Mouse (Mus musculus): ENCODE results near the gene Lhfpl2. TPM values are rescaled to one million over a fixed set of nuclear protein-coding genes. Genes with fewer than 3 reads are reported as not detected.

Gene Lhfpl2
- polyA plus RNA-seq, 2 experiments from 2014 or later = 0.08 TPM; not detected in 1

GRCm38 (mm10) chr13:94098369-94099084 lies 40.9 kb downstream of the Lhfpl2 start:
- no peak for ATAC-seq

DNA sequence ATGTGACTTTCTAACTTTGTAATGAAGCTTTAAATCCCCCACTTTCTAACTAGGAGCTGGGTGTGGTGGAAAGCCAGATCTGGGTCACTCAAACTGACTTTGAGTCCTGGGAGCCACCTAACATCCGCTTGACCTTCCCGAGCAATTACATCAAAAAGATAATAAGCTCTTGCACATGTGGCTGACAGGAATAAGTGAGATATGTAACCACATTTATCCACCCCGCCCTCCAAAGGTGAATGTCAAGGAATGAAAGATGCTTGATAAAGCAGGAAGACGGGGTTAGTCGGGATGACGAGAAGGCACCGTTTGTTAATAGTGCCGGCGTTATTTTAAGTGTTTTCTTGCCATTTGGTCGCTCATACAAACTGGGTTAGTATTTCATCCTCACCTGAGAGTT lies 41.5 kb downstream of the Lhfpl2 start:
- no peak for ATAC-seq

GRCm38 (mm10) chr13:94100361-94100760 lies 42.8 kb downstream of the Lhfpl2 start:
- no peak for ATAC-seq

DNA sequence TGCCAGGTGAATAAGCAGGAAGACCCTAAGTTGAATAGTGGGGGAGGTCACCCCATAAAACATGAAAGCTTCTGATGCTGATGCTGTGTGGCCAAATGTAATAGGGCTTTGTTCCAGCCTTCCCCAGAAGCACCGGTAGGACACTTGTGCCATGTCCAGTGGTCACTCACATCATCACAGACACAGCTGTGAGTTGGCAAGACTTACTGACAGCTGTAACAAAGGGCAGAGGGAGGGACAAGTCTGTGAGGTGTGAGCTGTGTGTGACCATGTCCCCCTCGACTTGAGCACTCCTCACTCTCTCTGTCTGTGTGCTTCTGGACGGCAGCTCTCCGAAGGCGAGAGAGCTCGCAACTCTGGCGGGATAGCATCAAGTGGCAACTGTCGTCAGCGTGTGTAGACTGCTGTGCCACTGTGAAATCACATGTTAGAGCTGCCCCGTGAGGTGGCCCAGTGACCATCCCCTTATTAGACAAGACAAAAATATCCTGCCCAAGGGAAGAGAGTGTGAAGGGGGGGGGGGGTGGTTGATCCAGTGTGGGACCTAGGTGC lies 43.5 kb downstream of the Lhfpl2 start:
- no peak for ATAC-seq

DNA sequence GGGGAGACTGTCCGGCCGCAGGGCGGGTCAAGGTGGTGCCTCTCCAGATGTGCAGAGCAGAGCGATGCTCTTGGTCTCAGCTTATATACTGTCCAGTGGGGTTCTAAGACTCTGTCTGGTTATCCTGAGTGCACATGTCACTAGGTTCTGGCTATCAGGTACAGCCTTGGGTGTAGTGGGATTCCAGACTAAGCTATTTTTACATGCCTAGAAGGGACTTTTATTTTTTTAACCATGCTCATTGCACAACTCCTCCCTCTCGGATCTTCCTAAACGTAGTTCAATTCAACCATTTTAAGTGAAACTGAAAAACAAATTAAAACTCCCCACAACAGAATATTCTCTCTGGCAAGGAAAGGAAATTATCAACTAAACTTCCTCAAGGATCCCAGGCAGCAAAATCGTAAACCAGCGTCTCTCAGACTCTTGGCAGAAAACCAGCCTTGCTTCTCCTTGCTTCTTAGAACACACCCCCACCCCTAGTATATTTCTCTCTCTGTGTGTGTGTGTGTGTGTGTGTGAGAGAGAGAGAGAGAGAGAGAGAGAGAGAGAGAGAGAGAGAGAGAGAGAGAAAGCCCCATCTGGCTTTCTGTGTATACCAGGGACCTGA lies 47.4 kb downstream of the Lhfpl2 start:
- ATAC-seq = no peak

DNA sequence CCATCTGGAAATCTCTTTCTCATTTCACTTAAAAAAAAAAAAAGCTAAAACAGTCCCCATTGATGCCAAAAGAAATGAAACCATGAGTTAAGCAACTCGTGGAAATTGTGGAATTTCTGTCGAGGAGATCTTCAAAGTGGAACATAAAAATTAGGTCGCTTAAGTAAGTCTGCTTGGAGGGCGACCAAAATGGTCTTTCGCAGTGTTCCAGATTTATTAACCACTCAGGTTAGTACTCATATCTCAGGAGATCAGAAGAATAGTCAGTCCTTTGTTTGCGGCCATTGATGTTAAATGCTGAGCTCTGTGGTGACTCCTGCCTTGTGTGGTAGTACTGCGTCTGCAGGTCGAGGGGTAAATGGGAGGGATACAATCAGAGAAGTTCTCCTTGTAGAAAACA lies 48.8 kb downstream of the Lhfpl2 start:
- no peak for ATAC-seq

DNA sequence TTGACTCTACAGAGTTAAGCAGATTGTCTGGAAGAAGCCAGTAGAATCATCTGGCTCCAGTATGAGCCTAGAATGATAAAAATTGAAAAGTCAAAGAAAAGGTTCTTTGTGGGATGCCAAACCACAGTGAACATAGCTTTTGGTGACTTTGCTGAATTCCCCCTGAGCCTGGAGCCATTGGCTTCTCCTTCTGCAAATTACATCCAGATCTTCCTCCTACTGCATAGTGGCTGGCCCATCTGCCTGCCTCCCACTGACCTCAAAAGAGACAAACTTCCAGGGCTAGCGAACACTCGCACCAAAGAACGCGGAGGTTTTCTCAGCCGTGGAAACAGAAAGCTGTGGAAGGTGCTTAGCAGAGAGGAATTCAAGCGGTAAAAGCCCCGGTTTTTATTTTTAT lies 49.4 kb downstream of the Lhfpl2 start:
- ATAC-seq = no peak

DNA sequence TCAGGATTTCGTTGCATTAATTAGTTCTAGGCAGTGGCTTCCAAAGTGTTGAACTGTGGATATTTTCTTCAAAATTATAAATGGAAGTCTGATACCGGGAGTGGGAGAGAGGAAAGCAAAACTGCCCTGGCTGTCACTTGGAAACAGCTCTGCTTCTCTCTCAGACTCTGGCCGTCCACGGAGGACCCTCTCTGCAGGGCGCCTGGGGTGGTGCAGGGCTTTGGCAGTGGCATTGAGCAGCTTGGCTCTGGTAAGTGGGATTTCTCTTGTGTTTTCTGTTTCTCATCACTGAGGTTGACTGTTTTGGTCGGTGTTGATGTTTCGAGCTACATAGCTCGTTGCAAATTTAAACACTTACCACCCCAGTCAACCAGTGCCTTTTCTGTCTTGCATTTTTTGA lies 53.0 kb downstream of the Lhfpl2 start:
- ATAC-seq = no peak

DNA sequence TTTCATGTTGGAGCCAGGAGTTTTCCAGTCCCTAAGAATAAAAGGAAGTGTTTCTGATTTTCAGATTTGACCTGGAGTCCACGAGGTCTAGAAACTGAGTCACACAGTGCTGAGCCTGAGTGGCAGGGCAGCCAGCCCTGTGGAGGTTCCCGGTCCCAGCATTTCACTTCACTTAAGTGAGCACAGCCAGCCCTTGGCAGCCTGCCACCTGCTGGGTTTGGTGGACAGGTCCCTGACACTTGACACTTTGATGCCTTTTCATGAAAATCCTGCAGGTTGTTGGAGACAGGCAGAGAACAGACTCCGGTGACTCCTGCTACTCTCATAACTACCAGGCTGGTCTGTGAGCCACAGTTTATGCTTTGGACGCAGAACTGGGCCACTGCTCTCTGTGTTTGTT lies 57.9 kb downstream of the Lhfpl2 start:
- no peak for ATAC-seq

GRCm38 (mm10) chr13:94116705-94117410 lies 59.3 kb downstream of the Lhfpl2 start:
- ATAC-seq = no peak

DNA sequence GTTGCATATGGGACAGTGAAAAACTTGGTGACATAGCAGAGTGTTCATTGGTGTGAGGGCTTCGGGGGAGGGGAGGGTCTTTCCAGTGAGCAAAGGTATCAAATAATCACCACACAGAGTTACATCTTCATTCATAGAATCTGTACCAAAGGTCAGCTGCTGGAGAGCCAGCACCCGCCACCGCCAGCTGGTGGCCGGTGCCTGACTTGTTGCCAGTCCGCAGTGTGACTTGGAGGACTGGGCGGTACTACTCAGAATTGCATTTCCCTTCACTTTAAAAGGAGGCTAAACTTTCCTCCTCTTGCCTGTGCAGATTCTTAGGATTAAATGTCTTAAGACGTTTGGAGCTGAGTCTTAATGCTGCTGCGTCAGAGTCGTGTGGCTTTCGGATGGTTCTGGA lies 59.9 kb downstream of the Lhfpl2 start:
- no peak for ATAC-seq

DNA sequence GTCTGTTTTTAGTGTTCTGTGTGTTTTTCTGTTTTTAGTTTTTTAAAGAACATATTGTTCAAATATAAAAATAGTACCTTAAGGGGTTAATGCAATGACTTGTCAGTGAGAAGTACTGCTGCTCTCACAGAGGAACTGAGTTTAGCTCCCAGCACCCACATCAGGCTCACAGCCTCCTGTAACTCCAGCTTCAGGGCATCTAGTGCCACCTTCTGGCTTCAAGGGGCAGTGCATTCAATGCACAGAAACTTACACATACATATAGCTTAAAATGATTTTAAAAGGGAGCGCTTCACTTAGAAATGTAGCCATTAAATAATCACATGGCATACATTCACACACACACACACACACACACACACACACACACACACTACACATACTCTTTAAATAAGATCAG lies 60.5 kb downstream of the Lhfpl2 start:
- no peak for ATAC-seq

DNA sequence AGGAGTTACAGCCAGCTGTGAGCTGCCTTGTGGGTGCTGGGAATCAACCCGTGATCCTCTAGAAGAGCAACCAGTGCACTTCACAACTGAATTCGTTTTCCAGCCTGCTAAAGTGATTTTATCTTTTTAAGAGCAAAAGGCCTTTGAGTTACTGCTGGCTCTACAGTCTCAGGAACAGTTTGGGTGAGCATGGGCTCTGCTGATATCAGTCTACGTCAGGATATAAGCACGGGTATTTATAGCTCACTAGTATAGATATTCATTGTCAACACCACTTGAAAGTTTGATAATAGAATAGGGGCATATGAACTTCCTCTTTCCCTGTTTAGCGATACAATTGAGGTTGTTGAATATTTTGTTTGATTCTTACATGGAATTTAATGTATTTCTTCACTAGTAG lies 61.7 kb downstream of the Lhfpl2 start:
- ATAC-seq = no peak

DNA sequence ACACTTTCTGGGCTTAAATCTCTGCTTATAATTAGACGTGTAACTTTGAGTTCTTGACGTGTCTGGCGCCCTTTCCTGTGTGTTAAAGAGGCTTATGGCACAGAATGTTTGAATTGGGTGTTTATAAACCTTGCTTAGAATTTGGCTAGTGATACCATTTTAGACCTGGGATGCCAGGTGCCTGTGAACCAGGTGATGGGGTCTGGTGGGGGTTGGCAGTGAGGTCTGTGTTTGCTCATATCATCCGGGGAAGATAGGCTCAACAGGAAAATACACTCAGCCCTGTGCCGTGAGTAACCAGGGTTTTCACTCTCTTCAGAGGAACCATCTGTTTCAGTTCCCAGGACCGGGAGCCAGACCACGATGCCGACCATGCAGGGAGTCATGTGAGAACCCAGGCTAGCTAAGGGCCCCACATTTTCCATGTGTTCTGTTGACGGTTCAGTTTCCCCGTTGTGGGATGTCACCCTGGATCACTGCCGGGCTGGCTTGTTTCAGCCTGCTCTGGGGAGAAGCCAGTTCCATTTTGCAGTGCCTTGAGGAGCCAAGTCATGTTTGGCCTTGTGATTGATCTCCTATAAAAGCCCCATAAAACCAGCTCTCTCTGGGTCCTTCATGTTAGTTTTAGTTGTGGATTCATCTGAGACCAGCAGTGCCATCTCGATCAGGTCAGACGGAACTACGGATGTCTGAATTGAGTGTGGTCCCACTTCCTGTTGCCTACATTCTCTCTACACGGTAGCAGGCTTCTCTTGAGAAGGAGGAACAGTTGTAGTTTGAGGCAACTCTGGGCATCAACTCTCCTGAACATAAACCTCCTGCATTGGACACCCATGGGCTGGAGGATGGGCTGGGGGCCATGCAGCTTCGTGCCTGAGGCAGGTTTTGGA lies 65.4 kb downstream of the Lhfpl2 start:
- ATAC-seq = no peak

- no peak for ATAC-seq
Observed at GRCm38 (mm10) chr13:94130394-94130793, 72.8 kb downstream of the Lhfpl2 start.

GRCm38 (mm10) chr13:94131135-94131534 lies 73.5 kb downstream of the Lhfpl2 start:
- no peak for ATAC-seq

DNA sequence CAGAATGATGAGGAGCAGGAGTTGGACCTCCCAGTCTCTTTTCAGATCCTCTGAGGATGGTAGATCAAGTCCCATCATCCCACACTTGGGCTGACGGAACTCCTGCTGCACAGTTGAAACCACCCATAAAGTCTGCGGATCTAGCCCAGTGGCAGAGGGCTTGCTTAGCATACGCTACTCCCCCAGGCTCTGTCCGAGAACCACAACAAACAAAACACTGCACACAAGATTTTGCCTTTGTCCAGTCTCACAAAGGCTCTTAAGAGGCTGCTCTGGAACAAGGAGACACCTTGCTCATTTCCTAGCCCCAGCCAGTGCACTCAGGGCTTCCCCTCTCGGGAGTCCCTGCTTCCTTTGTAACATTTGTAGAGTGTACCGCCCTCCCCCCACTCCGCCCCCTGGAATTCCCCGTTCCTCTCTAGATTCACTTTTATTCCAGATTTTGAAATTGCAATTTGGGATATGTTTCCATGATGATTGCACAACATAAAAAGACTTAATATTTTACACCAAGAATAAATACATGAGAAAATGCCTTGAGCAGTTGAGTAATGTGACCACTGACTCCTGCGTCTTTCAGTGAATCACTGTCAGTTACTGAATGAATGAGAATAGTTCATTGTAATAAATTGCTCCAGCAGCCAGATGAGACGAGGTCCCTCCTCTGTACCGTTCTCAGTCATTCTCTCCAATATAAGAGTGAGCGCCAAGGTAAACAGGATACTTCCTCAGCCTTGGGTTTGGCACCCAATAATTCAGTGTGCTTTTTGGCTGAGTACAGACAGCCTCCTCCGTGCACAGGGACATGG lies 74.8 kb downstream of the Lhfpl2 start:
- ATAC-seq = no peak

GRCm38 (mm10) chr13:94134646-94135045 lies 77.0 kb downstream of the Lhfpl2 start:
- no peak for ATAC-seq

DNA sequence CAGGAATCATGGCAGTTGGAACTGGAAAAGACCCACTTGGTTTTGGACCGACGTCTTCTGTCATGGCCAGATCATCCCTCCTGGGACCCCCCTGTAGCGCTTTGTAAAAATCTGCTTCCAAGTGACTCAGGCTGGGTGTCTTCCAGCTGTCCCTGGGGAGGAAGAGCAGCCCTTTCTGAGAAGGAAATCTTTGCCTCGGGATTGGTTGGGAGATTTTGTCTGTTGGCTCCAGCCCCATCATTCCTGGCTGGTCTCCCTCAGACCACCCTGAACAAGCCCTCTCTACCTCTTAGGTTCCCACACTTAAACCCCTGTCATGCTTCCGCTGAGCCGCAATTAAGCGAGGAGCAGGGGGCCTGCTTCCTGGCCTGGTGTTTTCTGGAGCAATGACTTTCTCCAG lies 77.6 kb downstream of the Lhfpl2 start:
- no peak for ATAC-seq

GRCm38 (mm10) chr13:94139713-94140445 lies 82.3 kb downstream of the Lhfpl2 start:
- ATAC-seq = no peak

DNA sequence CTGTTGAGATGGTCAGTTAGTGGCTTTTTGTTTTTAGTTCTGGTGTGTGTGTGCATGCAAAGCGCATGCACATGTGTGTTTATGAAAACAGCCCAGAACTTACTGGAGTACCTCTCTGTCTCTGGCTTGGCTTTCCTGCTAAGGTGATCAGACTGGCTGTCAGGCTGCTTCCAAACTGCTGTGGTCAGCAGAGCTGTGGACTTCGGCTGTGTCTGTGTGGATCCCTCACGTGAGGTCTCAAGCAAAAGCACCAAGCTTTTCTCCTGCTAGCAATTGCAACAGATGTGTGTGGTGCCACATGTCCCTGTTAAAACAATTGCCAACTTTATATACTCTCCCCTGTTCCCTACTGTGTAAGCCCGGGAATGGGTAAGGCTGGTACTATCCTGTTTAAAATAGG lies 82.8 kb downstream of the Lhfpl2 start:
- ATAC-seq = no peak

Measured in CD4-positive, CD25-positive, alpha-beta regulatory T cell, adult 4 months (primary cell).